Mouse (Mus musculus) natural killer cell, adult 2 months (primary cell): ENCODE measurements around the gene Clpx.
"Not testable (repeated sequence)": the region's sequence is repeated elsewhere in the genome, so short reads cannot be mapped to it uniquely, and the experiment has no call there.

Experiments
- DNase-seq, 2 experiments: peaks; one replicate each; pipeline ENCODE4 v3.0.0; 2022; ENCODE audit warnings: low spot score in 2 of 2

The Clpx gene

DNA sequence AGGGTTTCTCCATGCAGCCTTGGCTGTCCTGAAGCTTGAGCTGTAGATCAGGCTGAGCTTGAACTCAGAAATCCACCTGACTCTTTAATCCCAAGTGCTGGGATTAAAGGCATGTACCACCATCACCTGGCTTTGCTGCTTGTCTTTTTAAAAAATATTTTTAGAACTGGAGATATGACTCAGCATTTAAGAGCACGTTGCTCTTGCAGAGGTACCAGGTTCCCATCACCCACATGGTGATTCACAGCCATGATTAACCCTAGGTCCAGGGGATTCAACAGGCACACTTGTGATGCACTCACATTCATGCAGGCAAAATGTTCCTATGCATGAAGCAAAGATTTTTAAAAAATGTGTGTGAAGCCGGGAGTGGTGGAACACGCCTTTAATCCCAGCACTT is 1.6 kb upstream of the Clpx start:
- no peak for DNase-seq

DNA sequence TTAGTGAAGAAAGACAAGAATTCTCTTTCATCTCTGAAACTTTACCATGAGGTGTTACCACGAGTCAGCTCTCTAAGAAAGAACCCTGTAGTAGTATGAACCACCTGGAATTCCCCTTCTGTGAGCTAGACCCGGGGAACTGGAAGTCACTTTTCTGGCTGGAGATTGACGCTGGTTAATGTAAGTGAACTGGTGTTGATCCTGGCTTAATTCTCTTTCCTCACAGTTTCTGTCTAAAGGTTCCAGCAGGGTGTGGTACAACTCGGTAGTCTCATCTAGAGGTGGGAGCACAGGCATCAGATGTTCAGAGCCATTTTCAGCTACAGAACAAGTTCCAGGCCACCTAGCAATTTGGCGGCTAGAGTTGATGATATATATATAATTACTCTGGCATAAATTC is 941 bp upstream of the Clpx start:
- DNase-seq: peak in 1 of 2 experiments; percentile 25

DNA sequence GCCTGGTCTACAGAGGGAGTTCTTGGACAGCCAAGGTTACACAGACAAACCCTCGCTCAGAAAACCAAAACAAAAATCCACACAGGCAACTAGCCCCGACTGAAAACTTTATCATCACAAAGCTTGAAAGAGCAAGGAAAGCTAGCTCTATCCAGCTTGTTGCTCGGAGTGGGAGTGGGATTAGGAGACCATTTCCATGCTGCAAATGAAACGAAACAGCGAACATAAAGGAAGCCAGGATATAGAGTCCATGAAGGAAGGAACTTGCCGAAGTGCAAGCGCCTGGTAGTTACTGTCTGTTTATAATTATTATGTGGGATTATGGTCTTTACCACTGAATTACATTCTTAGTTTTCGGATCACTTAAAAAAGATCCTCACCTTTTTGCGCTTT is 484 bp upstream of the Clpx start:
- DNase-seq: no peak

DNA sequence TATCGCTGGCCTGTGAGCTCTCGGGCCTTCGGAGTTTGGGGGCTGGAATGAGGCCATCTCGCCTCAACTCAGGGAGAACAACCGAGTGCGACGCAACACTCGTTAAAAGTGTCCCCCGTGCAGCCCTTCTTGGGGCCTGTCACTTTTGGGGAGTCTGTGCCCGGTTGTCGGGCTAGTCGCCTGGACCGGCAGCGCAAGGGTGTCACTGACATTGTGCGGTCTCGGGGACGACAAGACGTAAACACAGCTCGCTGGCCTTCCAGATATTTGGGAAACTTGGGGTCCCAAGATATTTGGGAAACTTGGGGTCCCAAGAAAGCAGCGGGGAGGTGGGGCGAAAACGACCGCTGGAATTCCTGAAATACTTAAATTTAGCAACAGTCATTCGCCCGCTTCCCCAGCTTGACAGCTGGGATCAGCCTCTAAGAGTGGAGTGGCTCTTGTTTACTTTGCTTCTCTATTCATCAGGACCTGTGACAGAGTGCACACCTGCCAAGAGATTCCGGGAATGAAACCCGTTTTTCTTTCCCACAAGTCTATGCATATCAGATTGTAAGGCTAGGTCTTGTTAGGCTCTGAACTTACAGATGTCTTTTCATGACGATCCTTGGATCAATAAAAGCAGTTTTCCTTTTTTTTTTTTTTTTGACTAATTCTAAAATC is 787 bp downstream of the Clpx start:
- DNase-seq: no peak

DNA sequence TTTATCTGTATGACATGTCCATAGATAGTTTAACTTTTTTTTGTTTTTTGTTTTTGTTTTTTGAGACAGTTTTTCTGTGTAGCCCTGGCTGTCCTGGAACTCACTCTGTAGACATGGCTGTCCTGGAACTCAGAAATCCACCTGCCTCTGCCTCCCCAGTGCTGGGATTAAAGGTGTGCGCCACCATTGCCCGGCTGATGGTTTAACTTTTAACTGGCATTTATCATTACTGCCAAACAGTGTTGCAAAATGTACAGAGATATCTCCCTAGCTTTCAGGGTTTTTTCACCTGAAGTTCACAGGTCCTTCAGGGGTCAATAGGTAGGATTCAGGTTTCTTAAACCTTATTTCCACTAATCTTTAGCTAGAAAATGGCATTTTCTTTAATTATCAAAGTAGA is 3.0 kb downstream of the Clpx start:
- DNase-seq: no peak

DNA sequence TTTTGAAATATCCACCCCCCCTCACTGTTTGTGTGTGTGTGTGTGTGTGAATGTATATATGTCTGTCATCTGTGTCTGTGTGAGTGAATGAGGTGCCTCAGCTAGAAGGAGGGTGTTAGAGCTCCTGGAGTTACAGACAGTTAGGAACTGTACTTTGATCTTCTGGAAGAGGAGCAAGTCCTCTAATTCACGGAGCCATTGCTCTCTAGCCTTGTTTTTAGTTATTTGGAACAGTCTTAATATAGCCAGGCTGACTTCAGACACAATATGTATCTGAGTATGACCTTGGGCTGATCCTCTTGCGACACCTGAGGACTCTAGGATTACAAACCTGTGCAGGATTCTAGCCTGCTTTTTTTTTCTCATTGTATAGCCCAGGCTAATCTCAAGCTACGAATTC is 4.7 kb downstream of the Clpx start:
- DNase-seq: no peak

DNA sequence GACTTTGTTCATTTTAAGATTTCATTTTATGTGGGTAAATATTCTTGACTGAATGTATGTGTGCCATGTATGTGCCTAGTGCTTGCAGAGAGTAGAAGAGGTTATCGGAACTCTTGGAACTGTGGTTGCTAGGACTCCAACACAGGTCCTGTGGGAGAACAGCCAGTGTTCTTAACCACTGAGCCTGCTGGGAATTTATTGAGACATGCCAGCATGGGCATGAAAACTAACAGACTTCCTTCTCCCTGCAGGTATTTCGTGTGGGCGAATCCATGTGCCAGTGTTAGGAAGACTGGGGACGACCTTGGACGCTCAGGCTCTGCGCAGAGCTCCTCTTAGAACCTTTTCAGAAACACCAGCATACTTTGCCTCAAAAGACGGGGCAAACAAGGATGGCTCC is 5.6 kb downstream of the Clpx start:
- no peak for DNase-seq

DNA sequence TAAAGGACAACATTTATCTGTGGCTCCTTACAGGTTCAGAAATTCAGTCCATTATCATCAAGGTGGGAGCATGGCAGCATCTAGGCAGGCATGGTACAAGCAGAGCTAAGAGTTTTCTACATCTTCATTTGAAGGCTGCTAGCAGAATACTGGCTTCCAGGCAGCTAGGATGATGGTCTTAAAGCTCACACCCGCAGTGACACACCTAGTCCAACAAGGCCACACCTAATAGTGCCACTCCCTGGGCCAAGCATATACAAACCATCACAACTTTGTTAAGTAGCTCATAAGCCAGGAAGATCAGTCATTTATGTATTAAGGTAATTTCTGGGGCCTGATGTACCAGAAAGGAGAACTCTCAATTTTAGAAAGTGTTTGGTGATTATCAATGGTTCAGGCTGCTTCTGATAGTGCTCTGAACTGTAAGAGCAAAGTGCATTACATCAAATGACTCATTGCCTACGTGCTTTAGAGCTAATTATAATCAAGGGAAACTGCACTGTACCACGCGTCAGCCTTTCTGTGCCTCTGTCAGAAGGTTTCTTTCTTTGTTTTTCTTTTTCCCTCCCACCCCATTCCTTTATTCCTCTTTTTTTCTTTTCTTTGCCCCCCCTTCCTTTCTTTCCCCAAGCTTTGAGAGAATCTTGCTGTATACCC is 8.4 kb downstream of the Clpx start:
- no peak for DNase-seq

DNA sequence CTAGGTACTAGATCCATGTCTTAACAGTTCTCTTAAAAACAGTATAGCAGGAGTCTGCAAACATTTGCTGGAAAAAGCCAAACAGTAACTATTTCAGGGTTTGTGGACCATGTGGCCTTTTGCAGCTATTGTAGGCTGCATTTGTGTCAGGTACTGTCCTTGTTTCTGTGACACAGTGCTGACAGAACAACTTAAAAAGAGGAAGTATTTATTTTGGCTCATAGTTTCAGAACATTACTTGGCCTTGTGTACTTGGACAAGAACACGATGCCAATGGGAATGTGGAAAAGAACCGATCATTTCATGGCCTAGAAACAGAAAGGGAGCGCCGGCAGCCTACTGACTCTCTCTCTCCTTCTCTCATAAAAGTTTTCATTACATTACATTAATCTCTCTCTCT is 9.5 kb downstream of the Clpx start:
- no peak for DNase-seq

DNA sequence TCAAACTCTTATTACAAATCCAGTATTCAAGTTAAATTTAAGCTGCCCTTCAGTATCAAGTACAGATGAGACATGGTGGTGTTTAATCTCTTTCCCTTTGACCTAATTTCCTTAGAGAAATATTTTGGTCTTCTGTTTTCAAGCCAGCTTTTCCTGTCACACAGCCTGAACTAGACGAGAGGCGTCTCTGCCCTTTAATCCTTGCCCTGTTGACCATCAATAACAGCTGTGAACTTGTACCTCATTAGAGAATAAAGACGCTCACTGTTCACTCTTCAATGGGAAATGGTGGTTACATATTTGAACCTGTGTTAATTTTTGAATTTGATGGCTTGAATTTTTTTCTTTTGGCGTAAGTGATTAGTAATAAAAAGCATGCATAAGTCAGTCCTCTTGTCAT is 10.2 kb downstream of the Clpx start:
- DNase-seq: no peak

DNA sequence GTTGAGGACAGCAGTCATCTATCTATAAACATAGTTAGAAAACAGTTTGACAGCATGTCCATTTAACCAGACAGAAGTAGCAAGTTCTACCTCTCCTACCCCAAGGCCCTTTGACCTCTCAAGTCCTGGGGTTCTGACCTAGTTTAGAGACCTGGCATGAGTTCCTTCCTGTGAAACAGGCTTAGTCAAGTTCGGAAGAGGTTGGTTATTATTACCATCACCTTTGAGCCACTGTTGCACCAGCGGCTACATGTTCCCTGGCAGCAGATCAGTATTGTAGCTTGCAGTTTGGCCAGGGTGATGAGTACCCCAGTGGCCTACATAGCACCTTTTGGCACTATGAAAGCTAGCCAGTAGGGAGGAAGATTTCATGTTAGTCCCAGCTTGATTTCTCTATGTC is 12.6 kb downstream of the Clpx start:
- DNase-seq: no peak

DNA sequence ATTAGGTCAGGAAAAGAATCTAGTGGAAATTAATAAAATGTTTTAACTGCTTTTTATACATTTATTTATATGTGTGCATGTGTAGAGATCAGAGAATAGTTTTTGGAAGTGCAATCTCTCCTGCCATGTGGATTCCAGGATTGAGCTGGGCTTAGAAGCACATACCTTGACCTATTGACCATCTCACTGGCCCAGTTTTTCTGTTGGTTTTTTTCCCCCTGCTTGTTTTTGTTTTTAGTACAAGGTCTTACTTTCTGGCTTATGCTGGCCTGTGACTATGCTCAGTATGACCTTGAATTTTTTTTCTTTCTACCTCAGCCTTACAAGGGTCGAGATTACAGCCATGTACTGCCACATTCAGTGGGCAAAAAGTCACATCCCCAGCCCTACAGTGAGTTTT is 14.0 kb downstream of the Clpx start:
- DNase-seq: no peak

DNA sequence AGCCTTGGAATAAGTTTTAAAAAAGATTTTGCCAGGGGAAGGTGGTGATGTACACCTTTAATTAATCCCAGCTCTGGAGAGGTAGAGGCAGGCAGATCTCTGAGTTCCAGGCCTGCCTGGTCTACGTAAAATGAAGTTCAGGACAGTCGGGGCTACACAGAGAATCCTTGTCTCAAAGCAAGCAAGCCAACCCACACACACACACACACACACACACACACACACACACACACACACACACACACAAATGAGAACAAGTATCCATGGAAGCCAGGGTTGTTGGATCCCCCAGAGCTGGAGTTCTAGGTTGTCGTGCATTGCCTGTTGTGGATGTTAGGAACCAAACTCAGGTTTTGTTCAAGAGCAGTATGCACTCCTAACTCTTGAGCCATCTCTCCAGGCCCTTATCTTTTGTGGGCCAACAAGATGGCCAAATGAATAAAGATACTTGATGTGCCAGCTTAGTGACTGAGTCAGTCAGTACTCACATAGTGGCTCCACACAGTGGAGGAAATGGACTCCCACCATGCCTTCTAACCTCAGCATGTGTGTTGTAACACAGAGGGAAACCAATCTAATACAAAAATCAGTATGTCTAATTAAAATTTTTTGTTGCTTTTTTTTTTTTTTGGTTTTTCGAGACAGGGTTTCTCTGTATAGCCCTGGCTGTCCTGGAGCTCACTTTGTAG is 18.8 kb downstream of the Clpx start:
- no peak for DNase-seq

DNA sequence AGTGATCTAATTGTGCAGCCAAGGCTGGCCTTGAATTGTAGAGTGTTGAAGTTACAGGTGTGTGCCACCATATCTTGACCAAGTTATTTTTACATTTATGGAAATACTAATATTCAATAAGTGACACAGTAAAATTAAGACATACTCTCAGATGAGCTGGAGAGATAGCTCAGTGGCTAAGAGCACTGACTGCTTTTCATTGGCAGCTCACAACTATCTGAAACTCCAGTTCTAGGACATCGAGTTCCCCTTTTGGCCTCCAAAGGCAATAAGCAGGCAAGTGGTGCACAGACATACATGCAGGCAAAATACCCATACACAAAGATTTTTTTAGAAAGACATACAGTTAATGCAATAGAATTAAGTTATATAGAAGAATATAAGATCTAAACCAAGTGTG is 19.8 kb downstream of the Clpx start:
- DNase-seq: no peak

DNA sequence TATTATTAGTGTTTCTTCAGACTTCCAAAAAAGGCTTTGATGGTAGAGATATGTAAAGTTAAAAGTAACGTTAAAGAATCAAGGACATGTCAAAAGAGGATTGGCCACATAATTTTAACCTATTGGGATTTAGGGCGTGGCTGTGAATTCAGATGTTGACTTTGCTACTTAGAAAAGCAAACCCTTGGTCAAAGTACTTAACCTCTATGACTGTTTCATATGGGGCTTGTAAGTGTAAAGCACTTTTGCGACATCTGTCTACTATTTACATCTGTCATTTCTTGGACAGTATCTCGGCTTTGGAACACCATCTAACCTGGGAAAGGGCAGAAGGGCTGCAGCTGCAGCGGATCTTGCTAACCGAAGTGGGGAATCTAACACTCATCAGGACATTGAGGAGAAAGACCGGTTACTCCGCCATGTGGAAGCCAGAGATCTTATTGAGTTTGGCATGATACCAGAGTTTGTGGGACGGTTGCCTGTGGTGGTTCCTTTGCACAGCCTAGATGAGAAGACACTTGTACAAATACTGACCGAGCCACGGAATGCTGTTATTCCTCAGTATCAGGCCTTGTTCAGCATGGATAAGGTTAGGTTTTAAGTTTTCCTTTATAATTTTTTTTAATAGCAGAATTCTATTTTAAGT is 28.3 kb downstream of the Clpx start:
- no peak for DNase-seq

DNA sequence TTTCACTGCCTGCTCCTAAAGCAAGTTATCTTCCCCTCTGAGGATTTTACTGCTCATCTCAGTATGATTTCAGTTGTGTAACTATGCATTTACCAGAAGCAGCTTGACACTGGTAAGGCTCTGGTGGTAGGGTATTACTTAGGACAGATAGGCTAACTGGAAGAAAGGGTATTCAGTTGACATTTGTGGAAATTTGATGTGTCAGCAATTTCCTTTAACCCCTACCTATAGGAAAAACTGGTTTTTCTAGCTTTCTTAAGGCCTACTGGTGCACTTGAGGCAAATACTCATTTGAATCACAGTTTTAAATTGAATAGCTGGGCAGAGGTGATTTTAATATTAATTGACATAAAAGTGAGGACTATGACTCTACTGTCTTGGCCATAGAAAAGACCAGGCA is 31.9 kb downstream of the Clpx start:
- DNase-seq: no peak

DNA sequence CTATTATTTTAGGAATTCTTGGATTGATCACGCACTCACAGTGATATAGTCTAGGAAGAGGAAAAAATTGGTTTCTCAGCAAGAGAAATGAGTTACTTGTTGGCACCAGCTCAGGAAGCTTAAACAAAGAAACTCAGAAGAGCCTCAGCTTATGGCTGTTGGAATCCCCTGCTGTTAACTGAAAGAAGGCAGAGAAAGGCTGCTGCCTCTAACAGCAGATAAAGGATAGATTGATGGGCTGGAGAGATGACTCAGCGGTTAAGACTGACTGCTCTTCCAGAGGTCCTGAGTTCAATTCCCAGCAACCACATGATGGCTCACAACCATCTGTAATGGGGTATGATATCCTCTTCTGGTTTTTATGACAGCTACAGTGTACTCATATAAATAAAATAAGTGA is 33.3 kb downstream of the Clpx start:
- no peak for DNase-seq

DNA sequence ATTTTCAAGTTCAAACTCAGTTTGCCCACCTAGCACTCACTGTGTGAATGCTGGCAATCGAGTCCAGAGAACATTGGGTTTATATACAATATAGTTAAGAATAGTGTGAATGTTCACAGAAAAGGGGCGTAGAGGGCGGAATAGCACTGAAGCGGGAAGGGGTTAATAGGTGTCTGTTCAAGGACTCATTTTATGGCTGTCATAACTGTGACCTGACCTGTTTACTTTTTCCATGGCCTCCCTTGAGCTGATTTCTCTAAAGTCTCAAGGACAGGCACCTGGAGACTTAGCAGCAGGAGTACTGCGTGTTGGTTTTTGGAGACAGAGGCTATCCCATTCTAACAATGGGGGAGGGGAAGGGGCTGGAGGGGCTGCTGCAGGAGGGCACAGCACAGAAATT is 39.9 kb downstream of the Clpx start:
- DNase-seq: no peak

DNA sequence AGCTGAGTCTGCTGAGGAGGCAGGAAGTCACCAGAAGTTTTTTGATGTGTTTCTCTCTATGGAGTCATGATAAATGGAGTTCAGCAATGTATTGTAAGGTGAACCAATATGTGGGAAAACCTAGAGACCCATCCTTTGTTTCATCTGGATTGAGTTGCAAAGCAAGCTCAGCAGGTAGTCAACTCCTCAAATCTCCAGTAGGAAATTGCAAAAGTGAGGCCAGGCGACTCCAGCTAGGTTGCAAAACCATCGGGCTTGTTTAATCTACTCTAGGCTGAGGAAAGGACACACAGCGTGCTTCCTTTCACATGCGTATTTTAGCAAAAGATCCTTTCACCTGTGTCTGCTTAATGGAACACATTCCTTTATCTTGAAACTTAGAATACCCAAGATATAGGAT is 45.1 kb downstream of the Clpx start:
- no peak for DNase-seq

DNA sequence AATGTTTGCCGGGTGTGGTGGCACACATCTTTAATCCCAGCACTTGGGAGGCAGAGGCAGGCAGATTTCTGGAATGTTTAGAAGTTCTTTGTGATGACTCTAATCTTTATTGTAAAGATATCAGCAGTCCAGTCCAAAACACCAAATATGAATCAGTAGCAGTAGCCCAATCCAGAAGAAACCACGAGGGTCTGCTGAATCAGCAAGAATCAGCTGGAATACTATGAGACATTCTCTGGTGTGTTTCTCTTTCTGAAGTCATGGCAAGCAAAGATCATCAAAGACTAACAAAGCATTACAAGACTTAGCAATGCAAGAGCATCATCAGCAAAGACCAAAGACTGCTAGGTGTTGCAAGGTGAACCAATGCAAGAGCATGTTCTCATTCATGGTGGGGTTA is 46.4 kb downstream of the Clpx start:
- DNase-seq: no peak

DNA sequence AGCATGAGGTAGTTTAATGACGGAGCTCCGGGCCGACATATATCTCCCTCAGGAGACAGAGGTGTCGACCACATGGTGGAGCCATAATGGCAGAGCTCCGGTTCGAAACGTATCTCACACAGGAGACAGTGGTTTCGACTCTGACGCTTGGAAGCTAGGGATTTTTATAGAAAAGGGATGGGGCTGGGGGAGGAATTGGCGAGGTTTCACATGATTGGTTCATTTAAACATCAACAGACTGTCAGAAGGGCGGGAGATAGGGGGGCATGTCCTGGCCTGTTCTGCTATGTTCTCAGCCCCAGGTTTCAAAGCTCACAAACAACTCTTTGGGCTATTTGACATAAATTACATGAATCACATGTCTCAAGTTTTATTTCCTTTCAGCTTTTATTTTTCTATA is 51.4 kb downstream of the Clpx start:
- not testable (repeated sequence) for DNase-seq

DNA sequence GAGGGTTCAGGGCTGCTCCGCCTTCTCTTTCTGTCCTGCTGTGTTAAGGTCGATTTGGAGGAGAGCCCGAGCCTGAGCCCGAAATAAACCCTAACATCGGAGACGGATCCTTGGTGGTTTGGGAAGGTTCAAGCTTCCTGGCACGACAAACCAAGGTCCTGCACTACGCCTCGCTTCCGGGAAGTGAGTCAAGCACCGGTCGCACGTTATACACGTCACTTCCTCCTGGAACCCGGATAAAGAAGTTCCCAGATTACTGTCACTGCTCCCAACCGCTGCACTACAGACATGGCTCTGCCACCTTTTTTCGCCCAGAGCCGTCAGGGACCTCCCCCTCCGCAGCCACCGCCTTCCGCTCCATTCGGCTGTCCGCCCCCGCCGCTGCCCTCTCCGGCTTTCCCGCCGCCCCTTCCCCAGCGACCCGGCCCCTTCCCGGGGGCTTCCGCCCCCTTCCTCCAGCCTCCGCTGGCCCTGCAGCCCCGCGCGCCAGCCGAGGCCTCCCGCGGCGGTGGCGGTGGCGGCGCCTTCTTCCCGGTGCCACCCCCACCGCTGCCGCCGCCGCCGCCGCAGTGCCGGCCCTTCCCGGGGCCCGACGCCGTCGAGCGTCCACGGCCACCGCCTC is 51.9 kb downstream of the Clpx start, which contains the start of gene Pdcd7:
TSS of gene Pdcd7 (plus strand) at position 251 of the 622 bp plus-strand sequence.
- DNase-seq: peak; percentile 89 to 92
